Mouse (Mus musculus) megakaryocyte, embryonic 14.5 days (primary cell): ENCODE results near the gene Vmn2r117. TPM values are rescaled to one million over a fixed set of nuclear protein-coding genes. Genes with fewer than 3 reads are reported as not detected.
"Not testable (repeated sequence)": the region's sequence is repeated elsewhere in the genome, so short reads cannot be mapped to it uniquely, and the experiment has no call there.

ENCODE experiments used
- H3K27me3 ChIP-seq: replicated peaks from 2 replicates; pipeline ENCODE3; 2012; ENCODE audit warnings: inconsistent platforms
- H3K36me3 ChIP-seq: replicated peaks from 2 replicates; pipeline ENCODE3; 2012; ENCODE audit warnings: low read length, inconsistent platforms, mixed read lengths
- H3K4me1 ChIP-seq: 2 replicates; pipeline ENCODE4 v1.6.1; 2012; ENCODE audit warnings: inconsistent platforms
- H3K4me3 ChIP-seq: replicated peaks from 2 replicates; pipeline ENCODE3; 2012; ENCODE audit warnings: moderate library complexity, mild to moderate bottlenecking, inconsistent platforms
- H3K9me3 ChIP-seq: 2 replicates; pipeline ENCODE4 v1.6.1; 2012; ENCODE audit warnings: inconsistent platforms
- FLI1 ChIP-seq: IDR thresholded peaks from 2 replicates; pipeline ENCODE4 v1.6.1; 2012; ENCODE audit warnings: low read length, inconsistent platforms, mixed read lengths
- GATA1 ChIP-seq: IDR thresholded peaks from 3 replicates; pipeline ENCODE4 v1.6.1; 2012; ENCODE audit warnings: mixed read lengths, low read length, inconsistent platforms, borderline replicate concordance
- polyA plus RNA-seq: library from polyadenylated mRNA; stranded (reverse); fragments of >175 nt; gene quantifications from 2 replicates; pipeline ENCODE4 v1.2.3, GENCODE M21; 2012; ENCODE audit warnings: low replicate concordance; ENCODE audit not compliant: insufficient read depth

The Vmn2r117 gene
- polyA plus RNA-seq: 0.01 TPM in 1 of 2 replicates, not detected in the other

GRCm38 (mm10) chr17:23479599-23479998 lies at the start of gene Vmn2r117:
TSS of gene Vmn2r117 (minus strand) at chr17:23479699.
- not testable (repeated sequence) for H3K27me3 ChIP-seq, H3K36me3 ChIP-seq, H3K4me3 ChIP-seq, H3K9me3 ChIP-seq, H3K4me1 ChIP-seq

- not testable (repeated sequence) for H3K9me3 ChIP-seq, H3K36me3 ChIP-seq, H3K4me1 ChIP-seq, H3K27me3 ChIP-seq, H3K4me3 ChIP-seq
Measured at GRCm38 (mm10) chr17:23522941-23523732, 43.6 kb upstream of the Vmn2r117 start.

DNA sequence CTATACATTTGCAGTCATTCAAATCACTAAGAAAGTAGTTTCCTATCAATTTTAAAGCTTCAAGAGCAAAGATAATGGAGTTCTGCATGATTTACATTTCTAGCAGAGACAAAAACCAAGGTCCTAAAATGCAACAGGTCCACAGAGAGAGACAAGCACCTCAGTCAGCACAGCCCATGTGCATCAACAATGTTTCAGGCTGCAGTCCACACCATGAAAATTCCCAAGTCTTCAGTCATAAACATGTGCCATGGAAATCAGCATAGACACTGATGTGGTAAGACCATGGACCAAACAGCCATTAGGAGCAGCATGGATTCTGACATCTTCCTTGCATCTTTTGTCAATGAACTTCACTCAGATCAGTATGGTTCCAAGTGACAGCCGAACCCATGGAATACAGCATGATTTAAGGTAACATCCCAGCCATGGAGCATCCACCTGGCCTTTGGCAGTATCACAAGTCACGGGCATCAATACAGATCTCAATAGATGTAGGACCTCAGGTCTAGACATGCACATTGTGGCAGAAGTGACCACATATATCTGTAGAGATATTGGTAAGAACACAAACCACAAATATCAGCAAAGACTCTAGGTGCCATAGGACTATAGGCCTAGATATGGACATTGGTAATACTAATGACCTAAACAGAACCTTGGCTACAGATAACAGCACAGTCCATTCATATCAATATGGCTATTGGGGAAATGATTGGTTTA lies 39.4 kb upstream of the Vmn2r117 start:
- TF ChIP-seq GATA1: no peak
- Histone ChIP-seq H3K27me3 (no peaks in the 10 kb centered on the region), H3K9me3 (no peaks in the 10 kb centered on the region), H3K4me1 (no peaks in the 10 kb centered on the region), H3K4me3 (no peak overlapping the region), H3K36me3 (no peaks in the 10 kb centered on the region)

- Histone ChIP-seq H3K27me3 (no peaks in the 10 kb centered on the region), H3K4me3 (no peak overlapping the region), H3K4me1 (no peaks in the 10 kb centered on the region), H3K9me3 (peaks cover 3% of the 10 kb centered on the region; the same call in 1 of the 2 replicates), H3K36me3 (no peaks in the 10 kb centered on the region)
- TF ChIP-seq GATA1 (no peak), FLI1 (no peak)
Measured at GRCm38 (mm10) chr17:23433150-23433679, 46.3 kb downstream of the Vmn2r117 start.

Other genes with a start within 250 kb of the Vmn2r117 start
- gene Vmn2r114, start 167.2 kb downstream of the Vmn2r117 start, polyA plus RNA-seq: not detected in 2 replicates
- gene Vmn2r115, start 136.0 kb downstream of the Vmn2r117 start, polyA plus RNA-seq: 0.01 TPM in 1 of 2 replicates, not detected in the other
- gene Vmn2r116, start 95.1 kb downstream of the Vmn2r117 start, polyA plus RNA-seq: not detected in 2 replicates
- gene Zfp213, start 84.5 kb upstream of the Vmn2r117 start, polyA plus RNA-seq: 4.9 and 8.0 TPM in 2 replicates
- gene Zfp13, start 119.8 kb upstream of the Vmn2r117 start, polyA plus RNA-seq: 0.96 TPM in 1 of 2 replicates, not detected in the other
- not detected in 2 replicates for gene Zscan10, start 121.2 kb upstream of the Vmn2r117 start, polyA plus RNA-seq
- not detected in 2 replicates for gene Mmp25, start 165.6 kb upstream of the Vmn2r117 start, polyA plus RNA-seq
- not detected in 2 replicates for gene Bicdl2, start 180.8 kb upstream of the Vmn2r117 start, polyA plus RNA-seq
- 263 and 516 TPM in 2 replicates for gene Hcfc1r1, start 193.9 kb upstream of the Vmn2r117 start, polyA plus RNA-seq
- 67.3 and 89.9 TPM in 2 replicates for gene Thoc6, start 194.2 kb upstream of the Vmn2r117 start, polyA plus RNA-seq
- 3.1 TPM in 1 of 2 replicates, not detected in the other for gene Tnfrsf12a, start 197.8 kb upstream of the Vmn2r117 start, polyA plus RNA-seq
- 0.48 TPM in 1 of 2 replicates, not detected in the other for gene Cldn6, start 199.6 kb upstream of the Vmn2r117 start, polyA plus RNA-seq
- not detected in 2 replicates for gene Cldn9, start 204.3 kb upstream of the Vmn2r117 start, polyA plus RNA-seq
- gene 1520401A03Rik, start 243.1 kb upstream of the Vmn2r117 start, polyA plus RNA-seq: 0.22 TPM in 1 of 2 replicates, not detected in the other
- gene Pkmyt1, start 246.6 kb upstream of the Vmn2r117 start, polyA plus RNA-seq: 43.9 and 71.2 TPM in 2 replicates